Mouse (Mus musculus) heart, postnatal 14 days (tissue): ENCODE data around the gene Rin1. TPM values are rescaled to one million over a fixed set of nuclear protein-coding genes. Genes with fewer than 3 reads are reported as not detected.

ENCODE experiments used
- DNase-seq, 2 experiments: peaks; one replicate each; pipeline ENCODE4 v3.0.0; 2021 to 2022
- intact Hi-C: fragments of 180-260 bp; cut with DNase I; formaldehyde crosslinking; loops from one replicate; pipeline ENCODE4 v1.15.1; 2025
- total RNA-seq, 2 experiments: library from RNA; stranded (reverse); gene quantifications; 2 replicates each; pipeline ENCODE4 v1.2.3; 2021

Rin1 gene
- total RNA-seq, 2 experiments from 2014 or later: 1.8 TPM

DNA sequence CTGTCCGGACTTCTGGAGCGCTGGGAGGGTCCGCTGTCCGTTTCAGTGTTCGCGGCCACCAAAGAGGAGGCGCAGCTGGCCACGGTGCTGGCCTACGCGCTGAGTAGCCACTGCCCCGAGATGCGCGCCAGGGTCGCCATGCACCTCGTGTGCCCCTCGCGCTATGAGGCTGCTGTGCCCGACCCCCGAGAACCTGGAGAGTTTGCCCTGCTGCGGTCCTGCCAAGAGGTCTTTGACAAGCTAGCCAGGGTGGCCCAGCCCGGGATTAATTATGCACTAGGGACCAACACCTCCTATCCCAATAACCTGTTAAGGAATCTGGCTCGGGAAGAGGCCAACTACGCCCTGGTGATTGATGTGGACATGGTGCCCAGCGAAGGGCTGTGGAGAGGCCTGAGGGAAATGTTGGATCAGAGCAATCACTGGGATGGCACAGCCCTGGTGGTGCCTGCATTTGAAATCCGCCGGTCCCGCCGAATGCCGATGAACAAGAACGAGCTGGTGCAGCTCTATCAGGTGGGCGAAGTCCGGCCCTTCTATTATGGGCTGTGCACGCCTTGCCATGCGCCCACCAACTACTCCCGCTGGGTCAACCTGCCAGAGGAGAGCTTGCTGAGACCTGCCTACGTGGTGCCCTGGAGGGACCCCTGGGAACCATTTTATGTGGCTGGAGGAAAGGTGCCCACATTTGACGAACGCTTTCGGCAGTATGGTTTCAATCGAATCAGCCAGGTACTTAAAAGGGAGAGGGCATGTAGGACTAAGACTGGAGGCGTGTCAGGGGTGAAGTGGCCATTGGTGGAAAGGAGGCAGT lies 10.8 kb upstream of the Rin1 start:
- intact Hi-C loops: no loop called here
- no peak for DNase-seq

DNA sequence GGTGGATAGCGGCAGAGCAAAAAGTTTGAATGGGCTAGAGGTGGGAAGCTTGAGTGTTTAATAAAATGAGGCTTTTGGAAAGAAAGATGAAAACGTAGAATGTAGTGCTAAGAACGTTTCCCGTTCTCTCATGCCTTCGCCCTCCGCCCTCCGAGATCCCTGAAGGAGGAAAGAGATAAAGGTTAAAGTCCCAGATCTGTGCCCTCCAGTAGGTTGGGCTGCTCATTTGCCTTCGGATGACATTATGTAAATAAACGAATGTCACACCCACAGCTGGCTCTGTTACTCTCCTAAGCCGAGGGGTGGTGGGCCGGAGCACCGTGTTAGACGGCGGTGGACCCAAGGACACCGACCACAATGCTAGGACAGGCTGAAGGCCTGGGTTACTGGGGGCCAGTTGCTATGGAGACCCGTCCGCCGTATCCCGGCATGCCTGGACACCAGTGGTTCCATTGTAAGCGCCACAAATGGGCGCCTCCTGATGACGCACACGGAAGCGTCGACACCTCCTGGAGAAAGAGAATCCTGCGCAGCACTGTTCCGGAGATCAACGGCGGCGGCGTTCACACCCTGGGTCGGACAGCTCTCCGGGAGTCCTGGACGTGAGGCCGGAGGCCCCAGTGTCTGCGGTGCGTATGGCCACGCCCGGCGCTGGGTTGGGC lies 9.3 kb upstream of the Rin1 start, which contains the start of gene Brms1:
Gene Brms1 (plus strand): TSS at position 493 of the 662 bp plus-strand sequence.
- peak; percentile 88 to 94 for DNase-seq
- intact Hi-C loops: no loop called here

DNA sequence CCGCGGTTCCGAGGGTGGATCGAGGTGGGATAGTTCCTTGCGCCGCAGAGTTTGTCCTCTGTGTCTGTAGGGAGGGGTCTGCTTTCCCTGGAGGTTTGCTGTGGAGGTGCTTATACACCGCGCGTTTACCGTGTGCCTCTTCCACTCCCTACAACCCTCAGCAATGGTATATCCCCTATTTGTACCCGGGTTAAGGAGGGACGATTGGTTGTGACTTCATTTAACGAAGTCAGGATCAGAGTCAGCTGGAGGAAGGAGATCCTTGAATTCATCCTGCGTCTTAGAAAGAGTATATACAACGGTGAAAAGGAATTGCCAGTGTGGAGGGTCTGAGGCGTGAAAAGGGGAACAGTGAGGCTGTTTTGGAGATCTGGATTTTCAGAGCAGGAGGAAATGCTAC lies 8.7 kb upstream of the Rin1 start:
- intact Hi-C loops: no loop called here
- no peak for DNase-seq

GRCm38 (mm10) chr19:5045531-5045930 lies 4.8 kb upstream of the Rin1 start:
- no peak for DNase-seq
- intact Hi-C loops: no loop called here

DNA sequence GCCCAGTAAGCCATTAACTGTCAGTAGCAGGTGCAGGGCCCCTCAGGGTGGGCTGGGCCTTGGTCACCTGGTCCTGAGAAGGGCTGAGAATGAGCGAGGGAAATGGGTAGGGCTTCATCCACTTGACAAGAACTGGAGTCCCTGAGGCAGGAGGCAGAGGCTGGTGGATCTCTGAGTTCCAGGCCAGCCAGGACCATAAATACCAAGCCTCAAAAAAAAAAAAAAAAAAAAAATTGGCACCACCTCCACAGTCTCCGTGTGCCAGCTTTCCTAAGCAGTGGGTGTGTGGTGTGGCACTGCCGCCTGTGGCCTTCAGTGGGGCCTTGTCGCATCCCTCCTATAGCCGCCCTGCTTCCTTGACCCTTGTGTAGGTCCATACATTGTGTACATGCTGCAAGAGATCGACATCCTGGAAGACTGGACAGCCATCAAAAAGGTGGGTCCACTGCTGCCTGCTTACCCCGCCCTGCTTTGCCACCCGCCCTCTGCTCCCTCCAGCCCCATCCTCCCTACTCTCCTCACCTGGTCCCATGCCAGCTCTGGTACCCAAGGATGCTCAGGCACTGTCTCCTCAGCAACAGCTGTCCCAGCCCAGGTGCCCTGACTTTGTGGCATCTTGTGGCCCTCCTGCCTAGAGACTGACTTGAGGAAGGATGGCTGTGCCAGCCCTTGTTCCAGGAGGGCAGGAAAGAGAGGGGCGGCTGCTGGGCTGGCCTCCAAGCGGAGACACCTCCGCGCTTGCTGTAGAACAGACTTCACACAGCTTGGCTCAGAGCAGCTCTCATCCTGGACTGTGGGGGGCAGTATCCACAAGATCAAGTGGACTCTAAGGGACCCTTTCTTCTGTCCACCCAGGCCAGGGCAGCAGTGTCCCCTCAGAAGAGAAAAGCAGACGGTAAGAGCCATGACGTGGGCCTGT lies 1.9 kb upstream of the Rin1 start:
- no peak for DNase-seq
- intact Hi-C loops: no loop called here

DNA sequence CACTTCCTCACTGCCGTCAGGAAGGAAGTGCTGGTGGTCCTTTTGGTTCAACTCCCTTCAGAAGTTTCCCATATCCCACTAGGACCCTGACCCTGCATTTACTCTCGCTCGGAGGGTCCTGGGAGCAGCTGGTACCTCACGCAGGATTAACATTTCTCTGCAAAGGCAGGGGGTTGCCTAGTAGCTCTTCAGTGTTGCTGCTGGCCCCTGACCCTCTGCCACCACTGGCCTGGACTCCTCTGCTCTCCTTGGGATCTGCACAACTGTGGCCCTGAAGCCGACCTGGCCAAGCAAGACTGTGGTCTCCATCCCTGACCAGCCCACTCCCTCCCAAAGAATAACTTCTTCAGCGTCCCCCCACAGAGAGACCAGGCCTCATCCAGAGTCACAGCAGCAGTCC lies 956 bp upstream of the Rin1 start:
- intact Hi-C loops: no loop called here
- DNase-seq: no peak

DNA sequence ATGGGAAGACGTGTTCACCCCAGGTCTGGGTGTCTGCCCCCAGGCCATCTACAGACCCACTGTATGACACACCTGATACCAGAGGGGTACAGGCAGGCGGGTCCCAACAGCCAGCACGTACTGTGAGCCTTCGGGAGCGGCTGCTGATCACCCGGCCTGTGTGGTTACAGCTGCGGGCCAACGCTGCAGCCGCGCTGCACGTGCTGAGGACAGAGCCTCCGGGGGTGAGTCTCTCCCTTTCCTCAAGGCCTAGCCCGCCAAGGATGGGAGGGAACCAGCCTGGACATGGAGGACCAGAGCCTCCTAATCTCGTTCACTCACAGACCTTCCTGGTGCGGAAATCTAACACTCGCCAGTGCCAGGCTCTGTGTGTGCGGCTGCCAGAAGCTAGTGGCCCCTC lies 750 bp downstream of the Rin1 start:
- intact Hi-C loops: no loop called here
- peak in 1 of 2 experiments; percentile 23 for DNase-seq

- no peak for DNase-seq
- intact Hi-C loops: no loop called here
Measured at GRCm38 (mm10) chr19:5051515-5051914, 1.2 kb downstream of the Rin1 start.

- DNase-seq: no peak
- intact Hi-C loops: no loop called here
Measured at GRCm38 (mm10) chr19:5052166-5052822, 2.0 kb downstream of the Rin1 start.

DNA sequence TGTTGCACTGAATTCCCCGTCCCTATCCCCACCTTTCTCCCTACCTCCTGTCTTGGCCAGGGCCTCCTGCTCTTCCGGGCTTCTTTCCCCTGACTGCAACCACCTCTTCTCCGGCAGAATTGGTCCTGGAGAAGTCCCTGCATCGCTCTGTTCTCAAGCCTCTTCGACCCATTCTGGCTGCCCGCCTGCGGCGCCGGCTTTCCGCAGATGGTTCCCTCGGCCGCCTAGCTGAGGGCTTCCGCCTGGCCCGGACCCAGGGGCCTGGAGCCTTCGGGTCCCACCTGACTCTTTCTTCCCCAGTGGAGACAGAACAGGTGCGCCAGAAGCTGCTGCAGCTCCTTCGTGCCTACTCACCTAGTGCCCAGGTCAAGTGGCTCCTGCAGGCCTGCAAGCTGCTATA lies 2.6 kb downstream of the Rin1 start:
- DNase-seq: no peak
- intact Hi-C loops: no loop called here

- intact Hi-C loops: no loop called here
- DNase-seq: peak; percentile 57 to 68
Measured at GRCm38 (mm10) chr19:5053909-5054308, 3.6 kb downstream of the Rin1 start.

GRCm38 (mm10) chr19:5056251-5056650 lies 6.0 kb downstream of the Rin1 start:
- intact Hi-C loops: loop anchor here (1.0 kb wide), 1 partner anchor 17 kb away; no protein-coding TSS in a partner anchor
- DNase-seq: peak; percentile 50 to 67

GRCm38 (mm10) chr19:5057876-5058775 lies 7.8 kb downstream of the Rin1 start:
- intact Hi-C loops: no loop called here
- DNase-seq: no peak

DNA sequence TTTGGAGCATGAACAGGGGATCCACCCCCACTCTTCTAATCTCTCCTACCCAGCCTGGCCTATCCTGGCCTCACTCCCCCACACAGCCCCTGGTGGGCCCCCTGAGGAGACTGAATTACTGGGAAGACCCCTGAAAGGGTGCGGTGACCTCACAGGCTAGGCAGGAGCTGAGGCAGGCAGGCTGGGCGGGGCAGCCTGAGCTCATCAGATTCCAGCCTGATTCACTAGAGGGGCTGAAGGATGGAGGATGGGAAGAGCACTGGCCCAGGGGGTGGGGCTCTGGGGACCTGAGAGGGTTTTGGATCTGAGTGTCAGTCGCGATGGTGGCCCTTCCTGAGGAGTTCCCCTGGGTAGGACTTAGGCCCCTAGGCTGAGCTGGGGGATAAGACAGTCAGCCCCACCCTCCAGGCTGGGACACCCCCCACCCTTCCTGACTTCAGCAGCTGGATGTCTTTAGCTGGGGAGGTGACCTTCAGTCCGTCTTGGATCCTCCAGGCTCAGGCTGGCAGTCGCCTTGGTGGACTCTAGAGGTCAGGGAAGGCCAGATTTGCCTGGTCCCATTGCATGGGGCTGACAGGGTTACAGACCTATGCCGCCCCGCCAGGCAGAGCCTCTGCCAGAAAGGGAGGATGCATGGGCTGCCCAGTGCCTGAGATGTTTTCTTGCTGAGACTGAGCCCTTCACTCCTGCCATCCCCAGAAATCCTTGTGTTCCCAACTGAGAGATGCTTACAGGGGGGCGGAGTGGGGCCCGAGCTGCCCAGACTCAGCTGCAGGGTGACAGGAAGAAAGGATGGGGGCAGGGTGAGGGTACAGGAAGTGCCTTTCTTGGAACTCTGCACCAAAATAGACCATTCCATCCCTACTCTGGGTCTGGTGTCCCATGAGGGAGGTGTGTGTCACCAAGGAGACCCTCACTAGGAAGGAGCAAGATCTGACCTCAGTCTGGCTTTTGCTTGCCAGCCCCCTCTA lies 8.8 kb downstream of the Rin1 start:
- intact Hi-C loops: no loop called here
- DNase-seq: peak; percentile 43 to 51

DNA sequence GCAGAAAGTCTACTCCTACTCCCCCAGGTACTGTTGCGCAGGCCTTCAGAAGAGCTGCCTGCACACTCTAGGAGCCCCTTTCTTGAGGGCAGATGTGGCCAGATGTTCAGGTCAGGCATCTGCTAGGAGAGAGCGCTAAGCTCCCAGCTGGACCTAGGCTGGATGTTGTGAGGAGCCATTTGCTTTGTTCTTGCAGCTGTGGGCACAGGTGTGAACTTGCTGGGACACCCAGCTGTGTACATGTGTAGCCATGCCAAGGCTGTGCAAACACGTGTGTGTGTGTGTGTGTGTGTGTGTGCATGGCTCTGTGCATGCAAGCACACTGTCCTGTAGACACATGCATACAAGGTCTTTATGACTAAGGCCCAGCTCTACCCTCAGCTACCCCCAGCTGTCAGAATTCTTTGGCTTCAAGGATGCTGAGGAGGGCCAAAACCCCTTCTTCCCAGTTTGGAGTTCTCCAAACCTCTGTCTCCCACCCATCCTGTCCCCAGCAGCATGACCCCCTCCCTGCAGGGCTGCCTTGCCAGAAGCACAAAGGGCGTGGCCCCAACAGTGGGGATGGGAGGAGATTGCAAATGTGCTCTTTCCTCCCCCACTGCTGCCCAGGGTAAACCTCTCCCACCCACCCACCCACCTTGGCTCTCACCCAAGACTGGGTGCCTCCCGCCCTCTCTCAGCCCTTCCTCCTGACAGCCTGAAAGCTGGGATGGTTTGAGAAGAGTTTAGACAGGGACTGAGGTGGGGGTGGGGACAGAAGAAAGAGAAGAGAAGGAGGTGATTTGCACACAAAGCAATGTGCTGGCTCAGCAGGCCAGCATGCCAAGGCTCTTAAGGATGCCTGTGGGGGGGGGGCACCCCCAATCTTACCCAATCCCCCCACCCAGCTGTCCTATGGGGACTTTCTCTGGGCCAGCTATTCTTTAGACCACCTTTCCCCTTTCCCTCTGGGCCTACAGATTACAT lies 10.4 kb downstream of the Rin1 start:
- intact Hi-C loops: no loop called here
- DNase-seq: peak; percentile 59 to 68

DNA sequence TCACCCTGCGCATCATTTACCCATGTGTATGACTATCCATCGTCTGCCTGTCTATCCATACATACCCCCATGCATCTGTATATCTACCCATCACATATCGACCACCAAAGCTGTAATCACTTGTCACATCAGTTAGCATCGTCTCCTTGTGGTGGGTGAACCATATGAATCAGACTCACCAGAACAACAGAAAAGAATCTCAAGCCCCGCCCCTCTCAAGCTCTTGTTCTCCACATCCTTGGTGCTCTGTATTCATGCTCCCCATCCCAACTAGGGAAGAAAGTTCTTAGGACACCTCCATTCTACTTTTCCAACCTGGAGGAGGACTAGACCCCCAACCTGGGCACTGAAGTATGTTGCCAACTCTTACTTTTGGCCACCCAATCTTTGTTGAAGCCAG lies 11.8 kb downstream of the Rin1 start:
- intact Hi-C loops: no loop called here
- DNase-seq: no peak

DNA sequence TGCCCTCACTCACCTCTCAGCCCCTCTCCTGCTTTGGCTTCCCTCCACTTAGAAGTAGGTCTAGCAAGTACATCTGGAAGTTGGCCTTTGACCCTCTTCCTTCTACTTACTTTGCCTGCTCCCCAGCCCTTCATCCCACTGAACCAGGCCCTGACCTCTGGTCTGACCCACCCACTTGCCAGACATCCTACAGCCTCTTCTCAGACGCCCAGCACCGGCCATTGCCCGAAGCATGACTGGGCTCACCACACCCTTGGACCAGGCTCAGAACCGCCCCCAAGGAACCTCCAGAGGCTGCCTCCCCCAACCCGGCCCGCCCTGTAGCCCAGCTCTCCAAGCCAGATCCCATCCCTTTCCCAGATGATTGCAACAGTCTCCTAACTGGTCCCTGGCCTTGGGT lies 12.2 kb downstream of the Rin1 start:
- DNase-seq: peak; percentile 56 to 58
- intact Hi-C loops: no loop called here
